Mouse (Mus musculus) heart, embryonic 11.5 days (tissue): ENCODE measurements around the gene Ctsh. TPM values are rescaled to one million over a fixed set of nuclear protein-coding genes. Genes with fewer than 3 reads are reported as not detected.
"Not testable (repeated sequence)": the region's sequence is repeated elsewhere in the genome, so short reads cannot be mapped to it uniquely, and the experiment has no call there.

ENCODE experiments used
- ATAC-seq: fragments of 200-750 bp; cut with Nextera tagmentation; replicated peaks from 2 replicates; pipeline ENCODE4 v1.8.0; 2017; ENCODE audit warnings: moderate library complexity; ENCODE audit not compliant: insufficient number of reproducible peaks, low FRiP score, low TSS enrichment
- H3K27ac ChIP-seq: fragments of 300-500 bp; sonication (generic); 2 replicates; pipeline ENCODE4 v1.5.1; 2014; ENCODE audit warnings: mild to moderate bottlenecking, low read depth, low read length
- H3K27me3 ChIP-seq: fragments of 300-500 bp; sonication (generic); 2 replicates; pipeline ENCODE4 v1.6.1; 2014; ENCODE audit warnings: mild to moderate bottlenecking, low read length, mixed read lengths; ENCODE audit not compliant: control insufficient read depth, insufficient read depth
- H3K36me3 ChIP-seq: fragments of 300-500 bp; sonication (generic); 2 replicates; pipeline ENCODE4 v1.6.1; 2014; ENCODE audit warnings: mild to moderate bottlenecking, low read length, moderate library complexity, mixed read lengths; ENCODE audit not compliant: control insufficient read depth, insufficient read depth
- H3K4me1 ChIP-seq: fragments of 300-500 bp; sonication (generic); 2 replicates; pipeline ENCODE4 v1.6.1; 2014; ENCODE audit warnings: low read length; ENCODE audit not compliant: control insufficient read depth, insufficient read depth
- H3K4me2 ChIP-seq: fragments of 300-500 bp; sonication (generic); 2 replicates; pipeline ENCODE4 v1.6.1; 2014; ENCODE audit warnings: mild to moderate bottlenecking, moderate library complexity
- H3K4me3 ChIP-seq: fragments of 300-500 bp; sonication (generic); 2 replicates; pipeline ENCODE4 v1.5.1; 2014; ENCODE audit warnings: low read depth, low read length
- H3K9ac ChIP-seq: fragments of 300-500 bp; sonication (generic); 2 replicates; pipeline ENCODE4 v1.6.1; 2014; ENCODE audit warnings: mild to moderate bottlenecking, low read depth, low read length, moderate library complexity
- H3K9me3 ChIP-seq: fragments of 300-500 bp; sonication (generic); replicated peaks from 2 replicates; pipeline ENCODE4 v1.6.1; 2016; ENCODE audit warnings: low read length; ENCODE audit not compliant: control insufficient read depth
- WGBS: fragments of 180-500 bp; shearing (Covaris S2); extraction: QIAGEN DNeasy Blood & Tissue Kit; methylation state at CpG from one replicate; pipeline ENCODE4 v1.1.7; 2014; ENCODE audit not compliant: insufficient replicate concordance; 5-methylcytosine and 5-hydroxymethylcytosine counted together
- polyA plus RNA-seq: library from polyadenylated mRNA; unstranded; fragments of >200 nt; fragmentation: Nextera tagmentation; extraction: Ambion mirVana; gene quantifications from 2 replicates; pipeline ENCODE4 v1.2.1, GENCODE M21; 2014

Ctsh gene
- polyA plus RNA-seq, 1 experiment from 2014 or later, result 28.8 TPM

DNA sequence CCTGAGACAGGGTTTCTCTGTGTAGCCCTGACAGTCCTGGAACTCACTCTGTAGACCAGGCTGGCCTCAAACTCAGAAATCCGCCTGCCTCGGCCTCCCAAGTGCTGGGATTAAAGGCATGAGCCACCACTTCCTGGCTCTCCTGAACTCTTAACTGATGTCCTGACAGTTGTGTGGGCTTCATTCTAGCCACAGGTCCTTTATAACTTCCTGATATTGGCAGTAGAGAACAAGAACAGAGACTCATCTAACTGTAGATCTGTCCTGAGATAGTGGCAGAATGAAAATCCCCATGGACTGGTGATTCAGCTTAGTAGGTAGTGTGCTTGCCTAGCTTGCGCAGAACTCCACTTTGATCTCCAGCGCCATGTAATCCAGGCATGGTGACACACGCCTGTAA lies 7.0 kb downstream of the Ctsh start:
- not testable (repeated sequence) for H3K27ac ChIP-seq, H3K4me2 ChIP-seq, ATAC-seq, H3K9ac ChIP-seq, H3K27me3 ChIP-seq, H3K4me3 ChIP-seq, H3K4me1 ChIP-seq, H3K36me3 ChIP-seq, H3K9me3 ChIP-seq
- WGBS, result 75% methylated on average over 5 of the region's 5 CpGs

- Histone ChIP-seq H3K4me3 (no peak overlapping the region), H3K4me1 (no peaks in the 10 kb centered on the region), H3K27me3 (no peaks in the 10 kb centered on the region), H3K9ac (no peak overlapping the region), H3K27ac (no peak overlapping the region), H3K36me3 (no peaks in the 10 kb centered on the region), H3K4me2 (no peak overlapping the region), H3K9me3 (no peaks in the 10 kb centered on the region)
- 71% methylated on average over 2 of the region's 2 CpGs for WGBS
- no peak for ATAC-seq
Measured at GRCm38 (mm10) chr9:90067341-90067740, 13.4 kb downstream of the Ctsh start.

- 79% methylated on average over 6 of the region's 6 CpGs for WGBS
- no peak overlapping the region for H3K4me3 ChIP-seq
- H3K4me2 ChIP-seq, result no peak overlapping the region
- H3K9me3 ChIP-seq, result no peaks in the 10 kb centered on the region
- H3K9ac ChIP-seq, result no peak overlapping the region
- H3K4me1 ChIP-seq, result no peaks in the 10 kb centered on the region
- ATAC-seq, result no peak
- no peaks in the 10 kb centered on the region for H3K27me3 ChIP-seq
- H3K27ac ChIP-seq, result no peak overlapping the region
- no peaks in the 10 kb centered on the region for H3K36me3 ChIP-seq
Measured at GRCm38 (mm10) chr9:90068786-90069185, 14.8 kb downstream of the Ctsh start.

DNA sequence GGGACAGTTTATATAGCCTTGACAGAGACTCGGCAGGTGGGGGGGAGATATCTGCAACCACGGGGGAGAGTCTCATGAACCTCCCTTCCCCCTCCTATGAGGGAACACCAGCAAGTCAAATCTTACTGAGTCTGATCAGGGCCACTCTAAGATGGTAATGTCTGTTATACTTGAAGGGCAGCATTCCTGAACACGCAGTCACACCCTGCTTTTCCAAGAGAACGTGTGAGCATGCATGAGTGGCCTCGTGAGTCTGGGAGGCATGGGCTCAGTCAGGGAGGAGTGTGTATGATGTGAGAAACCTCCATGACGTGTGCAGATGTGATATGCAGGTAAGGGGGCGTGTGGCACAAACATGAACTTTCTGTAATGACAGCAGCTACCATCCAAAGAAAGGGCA lies 15.5 kb downstream of the Ctsh start:
- Histone ChIP-seq H3K4me1 (no peaks in the 10 kb centered on the region), H3K9me3 (no peaks in the 10 kb centered on the region), H3K27me3 (no peaks in the 10 kb centered on the region), H3K9ac (no peak overlapping the region), H3K27ac (no peak overlapping the region), H3K4me2 (no peak overlapping the region), H3K36me3 (no peaks in the 10 kb centered on the region), H3K4me3 (no peak overlapping the region)
- 60% methylated on average over 7 of the region's 7 CpGs for whole genome bisulfite sequencing
- no peak for ATAC-seq

DNA sequence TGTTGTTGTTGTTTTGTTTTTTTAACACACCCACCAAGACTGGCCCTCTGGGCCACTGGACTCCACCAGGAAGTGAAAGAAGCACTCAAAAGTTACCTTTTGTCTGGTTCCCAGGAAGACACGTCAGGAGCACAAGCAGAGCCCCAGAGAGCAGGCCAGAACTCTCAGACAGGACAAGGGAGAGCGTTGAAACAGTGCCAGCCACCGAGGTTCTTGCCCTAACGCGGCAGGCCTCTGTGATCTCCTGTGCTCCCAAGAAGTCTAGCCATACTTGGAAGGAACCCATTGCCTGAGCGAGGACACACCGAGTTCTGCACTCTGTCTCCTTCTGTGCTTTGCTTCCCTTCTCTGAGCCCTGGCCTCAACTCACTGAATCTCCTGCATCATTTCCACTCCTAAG lies 16.2 kb downstream of the Ctsh start:
- H3K4me1 ChIP-seq, result no peaks in the 10 kb centered on the region
- H3K9me3 ChIP-seq, result no peaks in the 10 kb centered on the region
- 69% methylated on average over 7 of the region's 7 CpGs for WGBS
- H3K4me3 ChIP-seq, result no peak overlapping the region
- H3K9ac ChIP-seq, result no peak overlapping the region
- no peak for ATAC-seq
- H3K36me3 ChIP-seq, result no peaks in the 10 kb centered on the region
- no peaks in the 10 kb centered on the region for H3K27me3 ChIP-seq
- H3K4me2 ChIP-seq, result no peak overlapping the region
- no peak overlapping the region for H3K27ac ChIP-seq

DNA sequence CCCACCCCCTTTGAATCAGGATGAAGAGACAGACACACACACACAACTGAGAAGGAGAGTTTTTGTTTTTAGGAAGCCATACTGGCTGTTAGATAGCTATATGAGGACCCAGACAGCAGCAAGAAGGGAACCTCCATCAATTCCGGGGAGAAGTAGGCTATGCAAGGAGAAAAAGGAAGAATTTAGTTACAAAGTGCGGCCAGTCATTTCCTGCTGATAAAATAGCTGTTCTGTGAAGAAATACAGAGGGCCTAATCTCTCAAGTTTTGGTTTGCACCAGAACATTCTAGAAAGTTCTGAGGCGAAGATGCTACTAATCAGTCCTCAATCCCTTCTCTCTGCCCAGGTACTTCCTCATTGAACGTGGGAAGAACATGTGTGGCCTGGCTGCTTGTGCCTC lies 21.4 kb downstream of the Ctsh start:
- WGBS, result 58% methylated on average over 4 of the region's 4 CpGs
- Histone ChIP-seq H3K9ac (no peak overlapping the region), H3K27me3 (no peaks in the 10 kb centered on the region), H3K4me1 (no peaks in the 10 kb centered on the region), H3K4me2 (no peak overlapping the region), H3K36me3 (no peaks in the 10 kb centered on the region), H3K27ac (no peak overlapping the region), H3K4me3 (no peak overlapping the region), H3K9me3 (no peaks in the 10 kb centered on the region)
- no peak for ATAC-seq

DNA sequence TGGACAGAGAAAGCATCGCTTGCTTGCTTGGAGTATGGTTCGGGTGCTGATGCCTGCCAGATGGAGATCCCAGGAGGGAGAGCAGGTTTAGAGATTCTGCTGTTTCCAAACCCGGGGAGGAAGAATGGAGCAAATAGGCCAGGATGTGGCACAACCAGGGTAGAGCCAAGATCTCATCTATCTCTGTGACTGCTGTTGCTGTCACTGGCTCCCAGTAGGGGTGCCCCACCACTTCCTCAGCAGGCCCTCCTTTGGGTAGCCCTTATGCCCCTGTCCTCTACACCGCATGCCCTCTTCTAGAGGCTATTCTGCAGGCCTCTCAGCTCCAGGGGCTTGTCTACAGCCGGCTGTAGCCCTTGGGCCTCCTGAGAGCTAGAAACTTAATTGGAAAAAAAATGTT lies 22.2 kb downstream of the Ctsh start:
- Histone ChIP-seq H3K4me2 (no peak overlapping the region), H3K9me3 (no peaks in the 10 kb centered on the region), H3K9ac (no peak overlapping the region), H3K4me1 (no peaks in the 10 kb centered on the region), H3K27me3 (no peaks in the 10 kb centered on the region), H3K27ac (no peak overlapping the region), H3K4me3 (no peak overlapping the region), H3K36me3 (no peaks in the 10 kb centered on the region)
- 79% methylated on average over 5 of the region's 5 CpGs for WGBS
- ATAC-seq, result no peak

- ATAC-seq, result no peak
Measured at GRCm38 (mm10) chr9:90076849-90077461, 23.0 kb downstream of the Ctsh start.

DNA sequence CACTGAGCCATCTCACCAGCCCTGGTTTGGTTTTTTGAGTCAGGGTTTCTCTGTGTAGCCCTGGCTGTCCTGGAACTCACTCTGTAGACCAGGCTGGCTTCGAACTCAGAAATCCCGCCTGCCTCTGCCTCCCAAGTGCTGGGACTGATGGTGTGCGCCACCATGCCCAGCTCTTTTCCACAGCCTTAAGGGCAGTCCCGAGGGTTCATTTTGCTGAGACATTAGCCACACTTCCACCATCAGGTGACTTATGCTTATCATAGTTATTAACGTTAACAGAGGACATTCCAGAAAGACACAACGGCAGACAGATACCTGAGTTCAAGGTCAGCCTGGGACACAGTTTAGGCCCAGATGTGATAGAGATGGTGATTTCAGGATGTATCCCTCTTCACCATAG lies 28.0 kb downstream of the Ctsh start:
- not testable (repeated sequence) for H3K9me3 ChIP-seq, H3K36me3 ChIP-seq, H3K9ac ChIP-seq, H3K27ac ChIP-seq, ATAC-seq, H3K4me3 ChIP-seq, H3K4me1 ChIP-seq, H3K27me3 ChIP-seq, H3K4me2 ChIP-seq
- 71% methylated on average over 6 of the region's 6 CpGs for WGBS

More at GRCm38 (mm10) chr9:90076849-90077461, 23.0 kb downstream of the Ctsh start:
- H3K4me2 ChIP-seq, result no peak overlapping the region
- 56% methylated on average over 8 of the region's 8 CpGs for WGBS
- no peaks in the 10 kb centered on the region for H3K27me3 ChIP-seq
- H3K9ac ChIP-seq, result no peak overlapping the region
- H3K4me1 ChIP-seq, result no peaks in the 10 kb centered on the region
- H3K4me3 ChIP-seq, result no peak overlapping the region
- H3K27ac ChIP-seq, result no peak overlapping the region
- no peaks in the 10 kb centered on the region for H3K36me3 ChIP-seq
- no peaks in the 10 kb centered on the region for H3K9me3 ChIP-seq
